Mouse (Mus musculus) stomach, embryonic 16.5 days (tissue): ENCODE measurements at regions not wholly inside any gene's neighbourhood (a gene's known extent, or its start where the extent isn't known, plus 50 kb on each side); places are given as distances from the start of the nearest gene placed in this dataset.

Experiments used
- ATAC-seq: fragments of 200-750 bp; cut with Nextera tagmentation; 2 replicates; pipeline ENCODE4 v1.8.0; 2017; ENCODE audit warnings: moderate number of reproducible peaks, moderate TSS enrichment; ENCODE audit not compliant: insufficient read depth, low FRiP score
- H3K27ac ChIP-seq: fragments of 300-500 bp; sonication (generic); 2 replicates; pipeline ENCODE4 v1.5.1; 2014; ENCODE audit warnings: low read length
- H3K27me3 ChIP-seq: fragments of 300-500 bp; sonication (generic); 2 replicates; pipeline ENCODE4 v1.6.1; 2014; ENCODE audit warnings: low read length, control low read depth, mixed read lengths; ENCODE audit not compliant: control insufficient read depth, insufficient read depth
- H3K36me3 ChIP-seq: fragments of 300-500 bp; sonication (generic); 2 replicates; pipeline ENCODE4 v1.6.1; 2014; ENCODE audit warnings: low read length; ENCODE audit not compliant: control insufficient read depth, insufficient read depth
- H3K4me1 ChIP-seq: fragments of 300-500 bp; sonication (generic); 2 replicates; pipeline ENCODE4 v1.6.1; 2014; ENCODE audit warnings: low read length, control low read depth, mixed read lengths; ENCODE audit not compliant: control insufficient read depth, insufficient read depth
- H3K4me2 ChIP-seq: fragments of 300-500 bp; sonication (generic); 2 replicates; pipeline ENCODE4 v1.6.1; 2014; ENCODE audit warnings: low read depth, low read length, mixed read lengths
- H3K4me3 ChIP-seq: fragments of 300-500 bp; sonication (generic); replicated peaks from 2 replicates; pipeline ENCODE4 v1.5.1; 2014; ENCODE audit warnings: mild to moderate bottlenecking, low read length
- H3K9ac ChIP-seq: fragments of 300-500 bp; sonication (generic); 2 replicates; pipeline ENCODE4 v1.6.1; 2014; ENCODE audit warnings: low read length
- H3K9me3 ChIP-seq: fragments of 300-500 bp; sonication (generic); replicated peaks from 2 replicates; pipeline ENCODE4 v1.6.1; 2016; ENCODE audit warnings: low read length, control low read depth; ENCODE audit not compliant: control insufficient read depth
- WGBS: fragments of 180-500 bp; shearing (Covaris S2); extraction: QIAGEN DNeasy Blood & Tissue Kit; methylation state at CpG from one replicate; pipeline ENCODE4 v1.1.7; 2014; 5-methylcytosine and 5-hydroxymethylcytosine counted together

GRCm38 (mm10) chr14:31934771-31935170 lies 94.0 kb upstream of the Galnt15 start:
- no peak for ATAC-seq
- Histone ChIP-seq H3K9me3 (no peaks in the 10 kb centered on the region), H3K36me3 (no peaks in the 10 kb centered on the region), H3K27me3 (no peaks in the 10 kb centered on the region), H3K4me1 (peaks cover 11% of the 10 kb centered on the region), H3K9ac (no peak overlapping the region), H3K27ac (no peak overlapping the region; the same call in 1 of the 2 replicates), H3K4me3 (no peak overlapping the region), H3K4me2 (peak overlapping the region; percentile 65)
- WGBS: 17% methylated on average over 3 of the region's 3 CpGs

- H3K27me3 ChIP-seq: no peaks in the 10 kb centered on the region
- no peak overlapping the region for H3K9ac ChIP-seq
- H3K4me1 ChIP-seq: peaks cover 11% of the 10 kb centered on the region
- no peak overlapping the region for H3K27ac ChIP-seq
- no peaks in the 10 kb centered on the region for H3K36me3 ChIP-seq
- ATAC-seq: no peak
- H3K4me3 ChIP-seq: no peak overlapping the region
- 40% methylated on average over 3 of the region's 3 CpGs for WGBS
- H3K9me3 ChIP-seq: no peaks in the 10 kb centered on the region
- H3K4me2 ChIP-seq: no peak overlapping the region
These were observed 93.4 kb upstream of the Galnt15 start for GRCm38 (mm10) chr14:31935411-31935810.

GRCm38 (mm10) chr14:31936581-31936980 lies 92.2 kb upstream of the Galnt15 start:
- Histone ChIP-seq H3K36me3 (no peaks in the 10 kb centered on the region), H3K4me2 (no peak overlapping the region), H3K27ac (no peak overlapping the region), H3K27me3 (no peaks in the 10 kb centered on the region), H3K9me3 (no peaks in the 10 kb centered on the region), H3K4me1 (peaks cover 11% of the 10 kb centered on the region), H3K9ac (no peak overlapping the region), H3K4me3 (no peak overlapping the region)
- ATAC-seq: no peak
- 80% methylated on average over 3 of the region's 3 CpGs for WGBS

- H3K27ac ChIP-seq: no peak overlapping the region
- H3K4me2 ChIP-seq: no peak overlapping the region
- no peak overlapping the region for H3K9ac ChIP-seq
- H3K4me3 ChIP-seq: no peak overlapping the region
- ATAC-seq: no peak
- H3K9me3 ChIP-seq: no peaks in the 10 kb centered on the region
- no peaks in the 10 kb centered on the region for H3K27me3 ChIP-seq
- no peaks in the 10 kb centered on the region for H3K4me1 ChIP-seq
- no peaks in the 10 kb centered on the region for H3K36me3 ChIP-seq
- WGBS: 82% methylated on average over 6 of the region's 6 CpGs
These were observed 87.9 kb upstream of the Galnt15 start for GRCm38 (mm10) chr14:31940900-31941299.

- H3K4me2 ChIP-seq: no peak overlapping the region
- H3K4me3 ChIP-seq: no peak overlapping the region
- no peaks in the 10 kb centered on the region for H3K4me1 ChIP-seq
- H3K9ac ChIP-seq: no peak overlapping the region
- H3K27me3 ChIP-seq: no peaks in the 10 kb centered on the region
- H3K27ac ChIP-seq: no peak overlapping the region
- no peaks in the 10 kb centered on the region for H3K9me3 ChIP-seq
- WGBS: 50% methylated on average over 3 of the region's 3 CpGs
- H3K36me3 ChIP-seq: no peaks in the 10 kb centered on the region
- ATAC-seq: peak; percentile 21; the same call in 1 of the 2 replicates
These were observed 86.4 kb upstream of the Galnt15 start for GRCm38 (mm10) chr14:31942266-31942960.

GRCm38 (mm10) chr14:31944682-31945081 lies 84.1 kb upstream of the Galnt15 start:
- H3K9me3 ChIP-seq: no peaks in the 10 kb centered on the region
- no peak overlapping the region for H3K4me2 ChIP-seq
- no peak overlapping the region for H3K27ac ChIP-seq
- no peak overlapping the region for H3K9ac ChIP-seq
- H3K36me3 ChIP-seq: no peaks in the 10 kb centered on the region
- H3K27me3 ChIP-seq: no peaks in the 10 kb centered on the region
- no peak for ATAC-seq
- no peaks in the 10 kb centered on the region for H3K4me1 ChIP-seq
- WGBS: 82% methylated on average over 6 of the region's 6 CpGs
- no peak overlapping the region for H3K4me3 ChIP-seq

DNA sequence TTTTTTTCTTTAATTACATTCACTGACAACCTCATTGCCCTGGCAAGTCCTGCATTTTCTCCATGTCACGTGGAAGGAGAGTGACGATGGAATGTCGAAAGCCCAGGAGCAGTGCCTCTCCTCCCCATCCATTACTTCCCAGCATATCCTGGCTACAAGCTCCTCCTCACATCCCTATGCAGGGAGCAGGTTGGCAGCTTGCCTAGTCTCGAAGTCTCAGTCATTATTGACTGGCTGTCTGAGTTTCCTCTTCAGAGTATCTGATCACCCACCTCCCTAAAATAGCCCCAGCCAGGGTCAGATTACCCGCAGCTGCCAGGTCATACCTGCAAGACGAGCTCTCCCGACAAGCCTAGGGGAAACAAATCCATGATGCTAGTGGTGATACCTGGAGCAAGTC lies 83.7 kb upstream of the Galnt15 start:
- Histone ChIP-seq H3K9me3 (no peaks in the 10 kb centered on the region), H3K36me3 (no peaks in the 10 kb centered on the region), H3K4me3 (no peak overlapping the region), H3K9ac (no peak overlapping the region), H3K4me1 (no peaks in the 10 kb centered on the region), H3K27me3 (no peaks in the 10 kb centered on the region), H3K27ac (no peak overlapping the region), H3K4me2 (no peak overlapping the region)
- 0 out of 2 replicates have a peak, but pooled peaks have one; percentile 31 for ATAC-seq
- 40% methylated on average over 7 of the region's 7 CpGs for WGBS

- no peak for ATAC-seq
- WGBS: 53% methylated on average over 1 of the region's 1 CpGs
- no peak overlapping the region; the same call in 1 of the 2 replicates for H3K27ac ChIP-seq
These were observed 82.8 kb upstream of the Galnt15 start for GRCm38 (mm10) chr14:31946032-31946431.

GRCm38 (mm10) chr14:31947246-31947645 lies 81.5 kb upstream of the Galnt15 start:
- Histone ChIP-seq H3K9ac (no peak overlapping the region), H3K27me3 (no peaks in the 10 kb centered on the region), H3K9me3 (no peaks in the 10 kb centered on the region), H3K4me1 (no peaks in the 10 kb centered on the region), H3K4me3 (no peak overlapping the region), H3K36me3 (no peaks in the 10 kb centered on the region), H3K27ac (no peak overlapping the region), H3K4me2 (no peak overlapping the region)
- ATAC-seq: no peak
- 48% methylated on average over 7 of the region's 7 CpGs for WGBS

More at GRCm38 (mm10) chr14:31946032-31946431, 82.8 kb upstream of the Galnt15 start:
- Histone ChIP-seq H3K36me3 (no peaks in the 10 kb centered on the region), H3K27me3 (no peaks in the 10 kb centered on the region), H3K4me3 (no peak overlapping the region), H3K4me2 (no peak overlapping the region), H3K9ac (no peak overlapping the region), H3K4me1 (no peaks in the 10 kb centered on the region), H3K9me3 (no peaks in the 10 kb centered on the region)
